Mouse (Mus musculus): ENCODE measurements around the gene Etv2.

Gene Etv2

DNA sequence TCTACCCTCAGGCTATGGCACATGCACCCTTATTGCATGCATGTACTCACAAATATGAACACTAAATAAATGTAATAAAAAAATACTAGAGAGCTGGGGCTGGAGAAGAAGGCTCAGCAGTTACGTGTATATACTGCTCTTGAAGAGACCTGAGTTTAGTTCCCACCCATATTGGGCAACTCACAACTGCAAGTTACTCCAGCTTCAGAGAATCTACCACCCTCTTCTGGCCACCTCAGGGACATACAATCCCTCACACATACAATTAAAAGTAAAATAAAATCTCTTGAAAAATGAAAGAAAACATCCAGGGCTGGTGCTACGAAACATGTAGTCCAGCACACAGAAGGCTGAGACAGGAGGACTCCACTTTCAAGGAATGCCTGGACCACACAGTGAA lies 21.2 kb downstream of the Etv2 start:
- in situ Hi-C loops (cut with MboI, MseI): no loop called here

DNA sequence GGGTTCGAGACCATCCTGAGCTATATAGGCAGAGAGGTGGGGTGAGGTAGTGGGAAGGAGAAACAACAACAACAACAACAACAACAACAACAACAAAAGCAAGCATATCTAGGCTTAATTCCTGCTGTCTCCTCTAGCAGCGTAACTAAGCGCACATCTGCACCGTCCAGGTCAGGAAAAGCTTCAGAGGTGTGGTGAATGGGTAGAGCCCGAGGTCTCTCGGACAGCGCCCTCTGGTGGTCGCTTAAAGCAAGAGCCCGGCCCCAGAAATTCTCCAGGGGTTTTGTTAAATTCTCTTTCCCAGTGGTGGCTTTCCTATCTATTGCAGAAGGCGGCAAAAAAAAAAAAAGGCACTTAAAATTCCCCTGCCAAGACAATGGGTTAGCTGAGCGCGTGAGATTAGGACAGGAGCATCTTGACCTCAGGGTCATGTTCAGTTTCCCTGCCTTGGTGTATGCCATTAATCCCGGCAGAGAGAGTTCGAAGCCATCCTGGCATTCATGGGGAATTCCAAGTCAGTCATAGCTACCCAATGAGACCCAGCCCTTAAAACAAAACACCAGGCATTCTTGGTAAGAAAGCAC lies 22.0 kb downstream of the Etv2 start:
- in situ Hi-C loops (cut with MboI, MseI): no loop called here

DNA sequence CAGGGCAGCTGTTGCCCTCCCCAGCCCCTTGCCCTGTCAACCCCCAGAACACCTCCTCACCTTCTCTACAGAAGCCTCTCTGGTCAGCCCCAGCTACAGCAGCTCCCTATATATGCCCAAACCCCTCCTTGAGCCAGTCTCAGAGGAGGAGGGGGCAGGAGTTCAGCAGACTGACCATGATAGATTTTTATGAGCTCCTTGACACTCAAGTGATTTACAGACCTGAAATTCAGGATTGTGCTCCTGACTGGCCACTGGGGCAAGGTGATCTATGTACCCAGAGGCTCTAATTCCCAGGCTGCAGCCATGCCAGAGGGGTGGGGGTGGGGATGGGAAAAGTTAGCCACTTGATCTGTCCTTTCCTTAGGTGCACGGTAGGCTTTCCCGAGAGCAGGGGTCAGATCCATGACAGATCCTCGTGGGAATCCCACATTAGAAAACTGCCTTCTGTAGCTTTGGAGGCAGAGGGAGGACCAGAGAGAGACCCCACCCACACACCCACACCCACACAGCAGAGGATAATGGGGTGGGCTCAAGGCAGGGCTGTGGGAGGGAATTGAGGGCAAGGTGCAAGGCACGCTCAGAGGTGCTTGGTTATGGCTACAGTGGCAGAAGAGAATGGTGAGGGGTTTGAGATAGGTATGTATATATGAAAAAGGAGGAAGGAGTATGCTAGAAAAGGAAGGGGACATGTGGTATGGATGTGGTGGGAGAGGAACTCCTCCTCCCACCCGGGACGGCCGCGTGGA lies 22.8 kb downstream of the Etv2 start, which contains the start of gene Upk1a:
TSS of gene Upk1a (minus strand) at position 194 of the 749 bp plus-strand sequence.
- in situ Hi-C loops (cut with MboI, MseI): no loop called here

DNA sequence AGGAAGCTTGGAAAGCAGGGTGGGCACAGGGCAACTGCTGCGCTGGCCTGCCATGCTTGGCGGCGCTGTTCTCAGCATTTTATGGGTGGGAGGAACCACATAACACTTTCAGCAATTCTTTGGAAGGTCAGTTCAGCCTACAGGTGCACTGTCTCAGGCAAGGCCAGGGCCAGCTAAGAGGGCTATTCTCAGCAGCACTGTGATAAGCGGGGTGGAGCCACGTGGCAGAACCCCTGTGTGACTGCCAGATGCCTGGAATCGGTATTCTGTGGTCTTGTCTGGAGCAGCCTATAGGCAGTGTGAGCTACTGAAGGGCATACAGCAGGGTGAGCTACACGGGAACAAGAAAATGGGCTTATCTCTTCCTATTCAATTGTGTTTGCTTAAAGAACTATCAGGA lies 25.6 kb downstream of the Etv2 start:
- in situ Hi-C loops (cut with MboI, MseI): no loop called here

DNA sequence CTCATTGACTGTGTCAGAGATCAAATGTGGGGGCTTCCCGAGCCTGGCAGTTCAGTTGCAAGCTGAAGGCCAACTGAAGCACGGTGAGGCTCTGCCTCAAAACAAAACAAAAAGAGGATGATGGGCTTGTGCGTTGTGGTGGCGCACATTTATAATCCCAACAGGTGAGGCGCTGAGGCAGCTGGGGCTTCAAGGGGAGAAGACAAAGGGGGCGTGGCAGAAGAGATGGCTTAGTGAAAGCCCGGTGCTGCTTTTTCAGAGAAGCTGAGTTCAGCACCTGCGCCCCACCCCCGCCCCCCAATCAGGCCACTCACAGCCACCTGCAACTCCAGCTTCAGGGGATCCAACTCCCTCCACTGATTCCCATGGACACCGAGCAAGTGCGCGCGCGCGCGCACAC lies 27.2 kb downstream of the Etv2 start:
- in situ Hi-C loops (cut with MboI, MseI): no loop called here

DNA sequence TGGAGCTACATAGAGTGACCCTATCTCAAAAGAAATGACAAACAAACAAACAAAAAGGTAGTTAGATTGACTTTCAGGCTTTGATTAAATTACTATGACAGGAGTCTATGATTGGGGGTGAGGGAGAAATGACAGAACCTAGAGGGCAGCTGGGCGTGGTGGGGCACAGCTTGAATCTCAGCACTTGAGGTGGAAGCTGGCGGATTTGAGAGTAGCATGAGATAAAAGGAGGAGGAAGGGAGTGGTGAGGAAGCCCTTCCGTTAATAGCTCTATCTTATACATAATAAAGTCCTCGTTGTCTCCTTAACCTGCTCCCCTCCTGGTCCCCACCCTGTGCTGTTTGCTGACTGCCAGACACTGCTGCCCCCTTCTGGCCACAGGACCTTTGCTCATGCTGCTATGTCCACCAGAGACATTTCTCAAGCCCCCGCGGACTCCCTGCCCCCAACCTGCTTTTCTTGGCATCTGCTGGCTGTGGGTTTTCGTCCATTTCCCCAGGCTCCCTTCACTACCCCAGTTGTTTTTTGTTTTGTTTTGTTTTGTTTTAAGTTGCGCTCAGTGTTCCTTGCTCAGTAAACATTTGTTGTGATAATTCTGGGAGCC lies 27.8 kb downstream of the Etv2 start:
- in situ Hi-C loops (cut with MboI, MseI): no loop called here

DNA sequence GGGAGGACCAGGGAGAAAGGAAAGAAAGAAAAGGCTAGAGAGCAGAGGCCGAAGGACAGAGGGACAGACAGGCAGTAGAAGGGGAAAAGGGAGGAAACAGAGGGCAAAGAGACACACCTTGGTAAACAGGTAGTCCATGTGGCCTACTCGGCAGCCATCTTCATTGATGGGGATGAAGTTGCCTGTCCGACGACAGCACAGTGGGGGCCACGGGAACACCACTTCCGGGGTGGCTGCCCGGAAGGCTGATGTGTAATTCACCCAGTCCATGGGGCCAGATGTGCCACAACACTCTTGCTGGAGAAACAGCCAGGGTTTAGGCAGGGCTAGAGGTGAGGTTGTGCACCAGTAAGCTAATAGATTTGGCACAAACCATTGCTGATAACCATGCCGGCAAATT lies 30.7 kb downstream of the Etv2 start:
- in situ Hi-C loops (cut with MboI, MseI): no loop called here

DNA sequence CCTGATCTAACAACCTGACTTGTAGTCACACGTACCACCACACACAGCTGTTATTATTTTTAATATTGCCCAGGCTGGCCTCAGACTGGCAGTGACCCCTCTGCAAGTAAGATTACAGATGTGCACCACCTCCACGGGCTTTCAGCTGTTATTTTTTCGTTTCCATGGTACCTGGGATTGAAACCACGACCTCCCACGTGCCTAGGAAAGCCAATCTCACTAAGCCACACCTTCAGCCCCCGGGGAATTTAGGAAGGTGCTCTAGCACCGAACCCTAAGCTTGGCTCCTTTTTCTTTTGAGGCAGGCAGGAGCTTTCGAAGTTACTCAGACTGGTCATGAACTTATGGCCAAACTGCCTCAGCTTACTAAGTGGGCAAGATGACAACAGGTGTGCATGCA lies 31.2 kb downstream of the Etv2 start:
- in situ Hi-C loops (cut with MboI, MseI): no loop called here

DNA sequence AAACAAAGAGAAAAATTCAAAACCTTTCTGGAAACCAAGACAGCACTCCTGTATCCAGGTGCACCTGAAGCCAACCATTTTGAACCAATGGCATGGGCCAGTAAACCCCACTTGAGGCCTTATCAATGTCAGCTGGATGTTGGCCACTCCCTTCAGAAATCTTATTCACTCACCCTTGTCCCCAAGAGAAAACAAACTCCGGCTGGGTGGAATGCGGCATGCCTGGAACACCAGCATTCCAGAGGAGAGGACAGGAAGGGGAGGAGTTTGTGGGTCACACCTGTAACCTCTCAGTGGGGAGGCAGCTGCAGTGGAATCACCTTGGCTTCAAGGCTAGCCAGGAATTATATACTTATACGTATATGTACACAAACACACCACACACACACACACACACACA lies 33.1 kb downstream of the Etv2 start:
- in situ Hi-C loops (cut with MboI, MseI): no loop called here

DNA sequence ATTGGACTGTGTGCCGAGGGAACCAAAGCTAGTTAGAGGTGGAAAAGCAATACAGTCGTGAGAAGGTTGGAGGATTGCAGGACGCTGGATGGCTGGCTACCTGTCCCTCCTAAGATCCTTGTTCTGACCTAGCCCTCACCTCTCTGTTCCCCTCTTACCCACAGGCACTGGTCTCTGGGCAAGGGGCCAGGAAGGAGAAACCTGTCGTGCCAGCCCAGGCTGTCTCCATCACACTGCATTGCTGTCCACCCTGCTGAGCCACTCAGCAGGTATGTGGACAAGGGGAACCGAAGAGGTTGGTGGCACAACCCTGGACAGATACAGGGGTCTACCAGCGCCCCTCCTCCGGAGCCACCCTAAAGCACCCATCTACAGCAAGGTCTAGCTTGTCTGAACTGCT lies 35.0 kb downstream of the Etv2 start:
- in situ Hi-C loops (cut with MboI, MseI): no loop called here

DNA sequence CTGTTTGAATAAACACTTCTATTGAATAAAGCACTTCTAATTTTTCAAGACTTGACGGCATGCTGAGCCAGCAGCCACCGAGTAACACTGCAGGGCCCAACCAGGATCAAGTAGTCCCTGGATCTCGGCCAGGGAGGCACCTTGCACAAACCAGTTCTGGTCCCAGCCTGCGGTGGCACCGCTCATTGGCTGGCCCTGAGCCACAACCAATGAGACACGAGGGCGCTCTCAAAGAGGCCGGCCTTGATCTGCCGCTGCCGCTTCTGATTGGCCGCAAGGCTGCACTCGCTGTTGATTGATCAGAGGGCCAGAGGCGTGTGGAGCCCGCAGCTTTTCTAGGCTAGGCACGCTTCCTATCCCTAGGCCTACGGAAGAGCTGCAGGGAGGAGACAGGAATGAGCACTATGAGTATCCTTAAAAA lies 35.7 kb downstream of the Etv2 start:
- in situ Hi-C loops (cut with MboI, MseI): loop anchor here (5.0 kb wide), 1 partner anchor 823 kb away; no protein-coding TSS in a partner anchor

DNA sequence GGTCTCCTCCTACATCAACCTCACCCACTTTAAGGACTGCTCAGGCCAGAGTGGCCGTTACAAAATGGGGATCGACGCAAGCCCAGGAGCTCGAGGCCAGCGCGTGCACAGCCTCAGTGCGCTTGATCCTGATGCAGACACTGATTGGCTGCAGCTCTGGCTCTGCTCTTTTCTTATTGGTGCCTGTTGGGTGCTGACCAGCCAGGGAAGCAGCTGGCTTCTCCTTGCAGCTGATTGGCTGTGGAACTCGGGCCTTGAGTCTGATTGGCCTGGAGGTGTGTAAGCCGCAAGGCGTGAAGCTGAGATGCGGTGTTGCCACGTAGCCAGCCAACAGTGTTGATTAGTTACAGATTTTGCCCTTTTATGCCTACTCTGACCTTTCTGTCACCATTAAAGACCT lies 36.9 kb downstream of the Etv2 start, which contains the start of gene Zbtb32:
TSS of gene Zbtb32 (minus strand) at position 124 of the 400 bp plus-strand sequence.
- in situ Hi-C loops (cut with MboI, MseI): loop anchor here (5.0 kb wide), 1 partner anchor 821 kb away; no protein-coding TSS in a partner anchor

DNA sequence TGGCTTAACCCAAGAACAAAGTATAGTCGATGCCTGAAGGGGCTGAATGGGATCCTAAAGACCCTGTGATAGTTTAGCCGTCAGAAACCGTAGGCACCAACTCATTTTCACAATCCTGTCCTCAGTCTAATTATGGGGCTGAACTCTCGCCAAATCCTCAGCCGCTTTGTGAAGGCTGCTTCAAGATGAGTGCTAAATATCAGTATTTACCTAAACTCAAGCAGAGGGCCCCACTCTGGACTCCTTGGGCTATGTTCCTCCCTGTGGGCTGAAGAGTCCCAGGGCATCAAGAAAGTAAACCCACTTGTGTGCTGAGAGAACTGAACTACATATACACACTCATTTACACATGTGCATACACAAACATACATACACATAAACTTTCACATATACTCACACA lies 38.8 kb downstream of the Etv2 start:
- in situ Hi-C loops (cut with MboI, MseI): loop anchor here (5.0 kb wide), 1 partner anchor 820 kb away; no protein-coding TSS in a partner anchor

DNA sequence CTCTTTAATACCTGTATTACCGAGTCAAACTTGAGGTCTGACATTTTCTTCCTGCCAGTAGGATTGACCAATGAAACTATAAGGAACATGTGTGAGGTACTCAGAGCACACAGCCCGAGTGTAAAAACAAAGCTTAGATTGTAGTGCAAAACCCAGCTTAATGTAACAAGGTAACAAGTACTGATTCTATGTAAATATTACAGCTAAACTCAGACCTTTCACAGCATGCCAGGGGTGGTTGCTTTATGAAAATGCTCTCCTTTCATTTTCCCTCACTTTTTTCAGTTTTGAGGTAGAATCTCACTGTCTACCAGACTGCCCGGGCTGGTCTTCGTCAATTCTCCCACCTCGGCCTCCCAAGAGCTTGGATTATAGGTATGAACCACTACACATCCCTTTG lies 39.6 kb downstream of the Etv2 start:
- in situ Hi-C loops (cut with MboI, MseI): loop anchor here (5.0 kb wide), 1 partner anchor 819 kb away; no protein-coding TSS in a partner anchor

DNA sequence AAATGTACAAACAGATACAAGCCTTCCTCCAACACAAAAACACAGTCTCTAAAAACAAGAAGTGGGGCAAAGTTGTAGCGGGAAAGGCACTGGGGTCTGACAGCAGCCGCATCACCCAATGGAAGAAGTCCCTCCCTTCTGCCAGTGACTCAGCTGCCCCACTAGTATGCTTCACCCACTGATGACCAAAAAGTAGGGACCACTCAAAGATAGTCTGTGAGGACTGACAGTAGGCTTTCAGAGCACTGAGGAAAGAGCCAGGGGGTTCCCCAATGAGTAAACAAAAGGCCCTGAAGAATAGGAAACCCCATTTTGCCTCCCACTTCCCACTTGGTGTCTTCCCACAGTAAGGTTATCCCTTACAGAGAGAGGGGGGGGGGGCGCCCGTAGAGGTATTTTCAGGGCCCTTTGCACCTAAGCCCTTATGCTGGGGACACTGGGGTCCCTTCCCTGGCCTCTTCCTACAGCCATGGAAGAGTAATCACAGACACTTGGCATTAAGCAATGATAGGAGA lies 41.1 kb downstream of the Etv2 start:
- in situ Hi-C loops (cut with MboI, MseI): loop anchor here (5.0 kb wide), 1 partner anchor 817 kb away; no protein-coding TSS in a partner anchor

DNA sequence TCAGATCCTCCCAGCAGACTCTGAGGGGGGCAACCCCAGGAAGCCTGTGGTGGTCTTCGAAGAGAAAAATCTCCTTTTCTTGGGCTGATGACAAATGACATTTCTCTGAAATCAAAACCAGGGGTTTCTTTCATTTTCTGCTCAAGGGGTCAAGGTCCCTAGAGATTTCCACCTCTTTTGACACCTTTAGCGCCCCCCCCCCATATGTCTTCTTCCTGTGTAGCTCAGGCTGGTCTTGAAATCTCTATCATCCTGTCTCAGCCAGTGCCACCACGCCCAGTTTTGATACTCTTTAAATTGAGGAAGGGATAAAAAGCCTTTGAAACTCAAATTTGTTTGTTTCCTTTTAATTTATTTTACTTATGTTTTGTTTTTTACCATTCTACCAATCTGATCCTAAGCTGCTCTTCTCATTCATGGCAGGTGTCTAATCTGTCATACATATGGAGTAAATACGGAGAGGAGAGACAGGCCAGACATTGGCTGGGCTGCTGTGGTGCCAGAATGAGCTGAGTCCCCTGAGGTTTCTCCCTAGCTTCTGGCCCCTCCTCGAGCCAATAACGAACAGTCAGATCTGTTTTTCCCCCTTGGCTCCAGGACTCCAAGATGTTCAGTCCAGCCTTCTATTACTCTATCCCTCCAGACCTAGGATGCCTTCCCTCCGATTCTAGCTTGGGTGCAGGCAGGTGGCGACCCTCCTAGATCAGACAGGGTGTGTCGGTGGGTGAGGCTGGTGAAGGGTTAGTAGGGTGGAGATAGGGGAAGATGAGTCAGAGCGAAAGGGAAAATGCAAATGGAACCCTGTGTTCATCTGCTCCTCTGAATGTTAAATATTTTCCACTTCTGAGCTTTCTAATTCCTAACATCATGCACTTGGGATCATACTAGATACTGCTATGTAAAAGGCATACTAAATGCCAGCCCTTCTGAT lies 41.8 kb downstream of the Etv2 start:
- in situ Hi-C loops (cut with MboI, MseI): no loop called here

DNA sequence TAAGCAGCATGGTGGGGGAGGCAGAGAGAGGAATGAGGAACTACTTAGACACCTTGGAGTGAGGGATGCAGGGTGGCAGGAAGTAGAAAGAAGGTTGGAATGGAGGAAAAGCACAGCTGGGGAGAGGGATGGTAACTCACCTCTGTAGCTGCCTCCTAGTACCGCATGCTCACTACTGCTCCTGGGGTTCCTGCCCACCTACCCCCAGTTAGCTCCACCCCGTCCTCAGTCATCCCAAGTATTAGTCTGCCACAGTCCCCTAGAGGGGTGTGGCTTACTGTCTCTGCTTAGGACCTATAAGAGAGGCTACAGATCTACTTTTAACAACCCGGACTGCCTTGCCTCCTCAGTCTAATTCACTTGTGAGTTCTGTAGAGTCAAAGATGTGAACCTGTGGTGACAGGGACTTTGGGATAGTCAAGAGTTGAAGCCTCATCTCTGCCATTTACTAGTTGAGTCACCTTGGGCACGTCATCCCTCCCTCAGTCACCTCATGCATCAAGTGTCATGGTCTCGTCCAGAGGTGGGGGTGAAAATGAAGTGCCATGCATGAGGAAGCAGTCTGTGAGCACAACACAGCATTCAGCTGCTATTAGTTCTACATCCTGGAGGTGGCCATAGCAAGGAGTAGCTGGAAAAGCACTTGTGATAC lies 42.8 kb downstream of the Etv2 start:
- in situ Hi-C loops (cut with MboI, MseI): no loop called here

DNA sequence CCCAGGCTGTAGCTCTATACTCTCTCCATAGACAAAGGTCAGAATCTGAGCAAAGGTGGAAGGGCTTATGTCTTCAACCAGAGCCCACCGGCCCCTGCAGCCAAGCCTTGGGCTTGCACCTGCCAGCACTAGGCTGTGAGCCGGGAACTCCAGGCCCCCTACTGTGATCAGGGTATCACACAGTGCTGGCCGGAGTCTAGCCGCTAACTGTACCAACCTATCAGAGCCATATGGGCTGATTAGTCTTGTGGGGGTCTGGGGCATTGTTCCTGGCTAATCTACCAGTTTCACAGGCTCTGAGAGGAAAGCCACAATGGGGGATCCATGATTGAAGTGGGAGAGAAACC lies 44.1 kb downstream of the Etv2 start:
- in situ Hi-C loops (cut with MboI, MseI): no loop called here

DNA sequence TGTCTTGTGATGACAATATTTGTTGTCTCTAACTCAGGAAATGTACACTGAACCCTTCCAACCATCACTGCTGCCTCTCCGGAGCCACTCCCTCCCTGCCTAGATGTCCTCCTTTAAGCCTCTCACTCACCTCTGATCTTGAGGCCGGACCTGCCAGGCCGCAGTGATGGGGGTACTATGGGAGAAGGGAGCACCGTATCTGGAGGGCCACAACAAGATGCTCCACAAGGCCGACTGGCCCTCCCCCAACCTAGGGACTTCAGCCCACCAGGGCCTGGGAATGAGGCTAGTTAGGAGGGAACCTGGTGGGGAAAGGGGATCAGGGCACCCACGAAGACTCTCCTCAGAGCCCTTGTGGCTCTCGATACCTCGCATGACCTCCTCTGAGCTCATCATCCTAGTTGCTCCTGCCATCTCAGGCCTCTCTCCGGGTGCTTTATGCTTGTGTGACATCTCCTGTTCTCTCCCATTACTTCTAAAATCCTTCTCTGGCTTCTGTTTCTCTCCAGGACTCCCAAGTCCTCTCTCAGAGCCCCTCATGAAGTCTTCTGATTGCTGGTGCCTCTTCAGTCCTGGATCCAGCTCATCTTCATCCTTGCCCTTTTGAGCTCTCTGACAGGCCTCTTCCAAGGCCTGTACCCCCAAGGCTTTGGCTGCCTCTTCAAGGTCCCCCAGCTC lies 44.6 kb downstream of the Etv2 start:
- in situ Hi-C loops (cut with MboI, MseI): no loop called here
